Mouse (Mus musculus) mammary gland, adult 2 months (tissue): ENCODE measurements around the gene Ppdpf. TPM values are rescaled to one million over a fixed set of nuclear protein-coding genes. Genes with fewer than 3 reads are reported as not detected.

ENCODE experiments used
- polyA plus RNA-seq: library from polyadenylated mRNA; depleted of rRNA; stranded (reverse); fragments of >200 nt; gene quantifications from 2 replicates; pipeline ENCODE4 v1.2.3, GENCODE M21; 2012; ENCODE audit warnings: low replicate concordance; rRNA removed

Gene Ppdpf
- polyA plus RNA-seq = 163 and 261 TPM in 2 replicates

DNA sequence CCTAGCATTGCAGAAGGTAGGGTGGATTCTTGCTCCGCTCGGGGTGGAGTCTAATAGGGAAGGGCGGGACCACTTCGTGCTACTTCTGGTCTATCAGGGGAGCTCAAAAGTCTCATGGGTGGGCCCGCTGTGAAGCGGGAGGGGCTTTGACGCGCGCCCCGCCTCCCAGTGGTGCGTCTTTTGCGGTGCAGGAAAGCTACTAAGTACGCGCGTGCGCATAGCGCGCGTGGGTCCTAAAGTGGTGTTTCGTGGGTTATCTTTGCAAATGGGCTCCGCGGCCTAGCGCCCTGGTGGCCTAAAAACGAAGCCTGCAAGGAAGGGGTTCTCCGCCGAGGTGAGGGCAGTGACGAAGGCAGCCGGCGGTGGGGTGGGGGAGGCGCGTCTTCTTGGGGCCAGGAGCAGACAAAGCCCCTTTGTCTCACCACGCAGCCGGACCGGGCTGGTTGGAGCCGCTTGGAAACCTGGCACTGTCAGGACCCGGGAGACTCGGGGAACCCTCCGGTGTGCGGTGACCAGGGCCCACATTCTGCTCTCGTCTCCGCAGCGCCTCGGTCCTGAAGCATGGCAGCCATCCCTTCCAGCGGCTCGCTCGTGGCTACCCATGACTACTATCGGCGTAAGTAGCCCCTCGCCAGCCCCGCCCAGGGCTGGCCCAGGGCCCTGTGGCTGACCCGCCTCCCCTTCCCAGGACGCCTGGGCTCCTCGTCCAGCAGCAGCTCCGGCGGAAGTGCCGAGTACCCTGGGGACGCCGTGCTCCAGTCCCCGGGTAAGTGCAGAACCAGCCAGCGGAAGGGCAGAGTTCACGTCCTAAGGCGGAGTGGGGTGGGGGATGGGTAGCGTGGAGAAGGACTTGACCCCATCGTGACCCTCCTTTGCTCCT lies at the start of gene Ppdpf:
Gene Ppdpf (plus strand): TSS at position 127 of the 880 bp plus-strand sequence.

GRCm38 (mm10) chr2:181156248-181157121 lies 30.6 kb upstream of the Ppdpf start, which contains the start of gene Eef1a2:
Eef1a2 (minus strand) TSS chr2:181157014.

GRCm38 (mm10) chr2:181202422-181202821 lies 15.4 kb downstream of the Ppdpf start, which contains the start of gene Ptk6:
Ptk6 (minus strand) TSS chr2:181202789.

GRCm38 (mm10) chr2:181213021-181213445 lies 26.0 kb downstream of the Ppdpf start, which contains the start of gene Srms:
Srms (minus strand) TSS chr2:181213185.

DNA sequence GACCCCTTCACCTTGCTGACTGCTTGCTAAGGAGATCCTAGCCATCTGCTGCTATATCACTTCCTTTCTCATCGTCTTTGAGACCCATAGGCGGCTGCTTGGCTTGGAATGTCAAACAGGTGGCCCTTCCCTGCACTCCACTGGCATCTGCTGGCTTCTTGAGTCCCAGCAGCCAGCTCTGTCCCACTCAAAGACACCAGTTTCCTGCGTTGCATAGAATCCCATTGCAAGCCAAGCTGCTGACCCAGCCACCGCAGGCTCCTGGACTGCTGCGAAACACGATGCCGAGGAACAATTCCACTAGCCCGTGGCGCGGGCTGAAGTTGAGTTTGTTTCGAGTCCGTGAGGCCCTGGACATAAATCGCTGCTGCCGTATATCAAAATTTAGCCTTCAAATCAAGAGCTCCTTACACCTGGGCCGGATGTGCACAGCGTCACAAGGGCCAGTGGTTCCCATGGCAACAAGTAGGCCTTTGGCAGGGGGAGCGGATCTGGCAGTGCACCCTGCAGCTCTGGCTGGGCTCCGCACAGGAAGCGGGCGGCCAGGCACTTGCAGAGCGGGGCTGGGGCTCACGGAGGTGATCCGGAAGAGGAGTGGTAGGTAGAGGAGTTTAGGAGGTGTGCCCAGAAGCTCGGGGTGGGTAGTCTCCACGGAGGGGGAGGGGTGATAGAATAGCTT lies 32.6 kb downstream of the Ppdpf start, which contains the start of gene Fndc11:
Gene Fndc11 (plus strand): TSS at position 476 of the 679 bp plus-strand sequence.

Other genes with a start within 250 kb of the Ppdpf start
- 0.88 and 1.0 TPM in 2 replicates for gene Nkain4, start 232.5 kb upstream of the Ppdpf start, polyA plus RNA-seq
- 47.7 and 59.1 TPM in 2 replicates for gene Arfgap1, start 220.0 kb upstream of the Ppdpf start, polyA plus RNA-seq
- 2.6 and 3.5 TPM in 2 replicates for gene Col20a1, start 200.7 kb upstream of the Ppdpf start, polyA plus RNA-seq
- 0.35 TPM in 1 of 2 replicates, not detected in the other for gene Chrna4, start 143.7 kb upstream of the Ppdpf start, polyA plus RNA-seq
- 0.04 TPM in 1 of 2 replicates, not detected in the other for gene Kcnq2, start 51.9 kb upstream of the Ppdpf start, polyA plus RNA-seq
- 0.16 and 238 TPM in 2 replicates for gene Eef1a2, start 30.2 kb upstream of the Ppdpf start, polyA plus RNA-seq
- gene Ptk6, start 15.5 kb downstream of the Ppdpf start, polyA plus RNA-seq = 0.11 and 0.40 TPM in 2 replicates
- 1.4 and 1.9 TPM in 2 replicates for gene Srms, start 25.9 kb downstream of the Ppdpf start, polyA plus RNA-seq
- gene Fndc11, start 32.8 kb downstream of the Ppdpf start, polyA plus RNA-seq = 0.27 and 0.34 TPM in 2 replicates
- gene Helz2, start 54.8 kb downstream of the Ppdpf start, polyA plus RNA-seq = 53.0 and 78.8 TPM in 2 replicates
- gene Gmeb2, start 100.8 kb downstream of the Ppdpf start, polyA plus RNA-seq = 25.4 and 31.0 TPM in 2 replicates
- gene Stmn3, start 127.3 kb downstream of the Ppdpf start, polyA plus RNA-seq = 0.12 and 0.30 TPM in 2 replicates
- gene Rtel1, start 132.5 kb downstream of the Ppdpf start, polyA plus RNA-seq = 39.3 and 60.7 TPM in 2 replicates
- 37.8 and 41.8 TPM in 2 replicates for gene Zgpat, start 177.7 kb downstream of the Ppdpf start, polyA plus RNA-seq
- 32.9 and 45.7 TPM in 2 replicates for gene Arfrp1, start 178.2 kb downstream of the Ppdpf start, polyA plus RNA-seq
- 90.2 and 175 TPM in 2 replicates for gene Lime1, start 192.8 kb downstream of the Ppdpf start, polyA plus RNA-seq